Mouse (Mus musculus) cortical plate, adult 2 months (tissue): ENCODE data around the gene Il15ra.

Source experiments
- CTCF ChIP-seq: fragments of 200-500 bp; IDR thresholded peaks from 2 replicates; pipeline ENCODE4 v1.5.1; 2011; ENCODE audit warnings: mild to moderate bottlenecking, control low read depth, low read length; ENCODE audit not compliant: insufficient read depth; ENCODE audit errors: extremely low read depth
- POLR2A ChIP-seq: fragments of 200-500 bp; IDR thresholded peaks from 2 replicates; pipeline ENCODE4 v1.6.1; 2011; ENCODE audit warnings: mild to moderate bottlenecking, low read length, control low read depth; ENCODE audit not compliant: insufficient read depth; ENCODE audit errors: extremely low read depth

DNA sequence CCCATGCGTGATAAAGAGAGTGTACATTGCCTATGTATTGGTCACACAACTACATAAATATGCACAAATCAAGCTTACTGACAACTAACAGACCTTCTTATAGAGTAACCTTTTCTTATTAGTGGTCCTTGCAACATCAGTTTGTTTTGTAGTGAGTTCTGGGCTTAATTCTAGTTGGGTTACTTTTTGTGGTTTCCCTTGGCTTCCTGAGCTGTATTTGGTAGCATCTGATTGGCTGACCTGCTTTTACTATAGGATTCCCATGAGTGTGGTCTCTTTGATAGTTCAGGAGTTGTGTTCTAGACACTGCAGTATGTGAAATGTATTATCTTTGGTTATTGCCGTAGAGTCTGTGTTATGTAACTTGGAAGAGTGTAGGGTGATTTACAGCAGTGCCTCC lies 47.5 kb upstream of the Il15ra start:
- TF ChIP-seq CTCF (no peak), POLR2A (no peak)
